Mouse (Mus musculus) hindbrain, embryonic 11.5 days (tissue): Measurements from ENCODE around the gene Cisd1. TPM values are rescaled to one million over a fixed set of nuclear protein-coding genes. Genes with fewer than 3 reads are reported as not detected.

Experiments
- ATAC-seq: fragments of 200-750 bp; cut with Nextera tagmentation; 2 replicates; pipeline ENCODE4 v1.8.0; 2017; ENCODE audit warnings: mild to moderate bottlenecking, moderate TSS enrichment, moderate library complexity; ENCODE audit not compliant: low FRiP score
- DNase-seq: peaks from one replicate; pipeline ENCODE4 v3.0.0-alpha.2; 2015; ENCODE audit warnings: low spot score
- H3K27ac ChIP-seq: fragments of 300-500 bp; sonication (generic); 2 replicates; pipeline ENCODE4 v1.5.1; 2014; ENCODE audit warnings: mild to moderate bottlenecking, low read depth, low read length
- H3K27me3 ChIP-seq: fragments of 300-500 bp; sonication (generic); 2 replicates; pipeline ENCODE4 v1.6.1; 2014; ENCODE audit warnings: mild to moderate bottlenecking, low read length, moderate library complexity, mixed read lengths; ENCODE audit not compliant: control insufficient read depth, insufficient read depth
- H3K36me3 ChIP-seq: fragments of 300-500 bp; sonication (generic); 2 replicates; pipeline ENCODE4 v1.6.1; 2014; ENCODE audit warnings: mild to moderate bottlenecking, low read length, moderate library complexity, mixed read lengths; ENCODE audit not compliant: control insufficient read depth, insufficient read depth
- H3K4me1 ChIP-seq: fragments of 300-500 bp; sonication (generic); replicated peaks from 2 replicates; pipeline ENCODE4 v1.6.1; 2014; ENCODE audit warnings: low read length, mixed read lengths; ENCODE audit not compliant: control insufficient read depth, insufficient read depth
- H3K4me2 ChIP-seq: fragments of 300-500 bp; sonication (generic); replicated peaks from 2 replicates; pipeline ENCODE4 v1.6.1; 2014; ENCODE audit warnings: mild to moderate bottlenecking, low read depth, low read length
- H3K4me3 ChIP-seq: fragments of 300-500 bp; sonication (generic); 2 replicates; pipeline ENCODE4 v1.5.1; 2014; ENCODE audit warnings: low read depth, low read length
- H3K9ac ChIP-seq: fragments of 300-500 bp; sonication (generic); 2 replicates; pipeline ENCODE4 v1.6.1; 2014; ENCODE audit warnings: low read depth, low read length
- H3K9me3 ChIP-seq: fragments of 300-500 bp; sonication (generic); 2 replicates; pipeline ENCODE4 v1.6.1; 2016; ENCODE audit warnings: low read length; ENCODE audit not compliant: control insufficient read depth
- WGBS: fragments of 180-500 bp; shearing (Covaris S2); extraction: QIAGEN DNeasy Blood & Tissue Kit; methylation state at CpG from one replicate; pipeline ENCODE4 v1.1.7; 2014; 5-methylcytosine and 5-hydroxymethylcytosine counted together
- polyA plus RNA-seq: library from polyadenylated mRNA; unstranded; fragments of >200 nt; fragmentation: Nextera tagmentation; extraction: Ambion mirVana; gene quantifications from 2 replicates; pipeline ENCODE4 v1.2.1, GENCODE M21; 2014

Gene Cisd1
- polyA plus RNA-seq, 1 experiment from 2014 or later, result 145 TPM

DNA sequence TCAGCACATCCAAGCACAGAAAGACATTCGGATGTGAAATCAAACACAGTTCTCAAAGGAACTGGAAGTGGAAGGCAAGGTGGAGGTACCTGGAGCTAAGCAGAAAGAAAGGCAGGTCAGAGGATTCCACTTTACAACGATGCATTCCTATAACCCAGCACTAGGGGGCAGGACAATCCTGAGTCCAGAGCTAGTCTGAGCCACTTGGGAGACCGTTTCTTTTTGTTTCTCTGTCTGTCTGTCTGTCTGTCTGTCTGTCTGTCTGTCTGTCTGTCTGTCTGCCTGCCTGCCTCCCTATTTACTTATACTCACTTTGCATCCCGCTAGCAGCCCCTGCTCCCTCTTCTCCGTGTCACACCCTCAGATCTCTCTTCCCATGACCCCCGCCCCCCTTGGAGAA lies 38.6 kb downstream of the Cisd1 start:
- ATAC-seq, result no peak
- Histone ChIP-seq H3K4me1 (no peaks in the 10 kb centered on the region), H3K4me3 (no peak overlapping the region), H3K4me2 (0 out of 2 replicates have a peak overlapping the region, but pooled peaks have one; percentile 12), H3K27me3 (no peaks in the 10 kb centered on the region), H3K27ac (no peak overlapping the region), H3K9ac (no peak overlapping the region), H3K36me3 (no peaks in the 10 kb centered on the region), H3K9me3 (no peaks in the 10 kb centered on the region)
- WGBS, result 23% methylated on average over 6 of the region's 6 CpGs
- DNase-seq, result peak; percentile 68

- no peaks in the 10 kb centered on the region for H3K9me3 ChIP-seq
- DNase-seq (peak; percentile 34), ATAC-seq (no peak)
- no peaks in the 10 kb centered on the region for H3K4me1 ChIP-seq
- H3K4me2 ChIP-seq, result no peak overlapping the region
- no peak overlapping the region for H3K27ac ChIP-seq
- WGBS, result 35% methylated on average over 5 of the region's 5 CpGs
- no peak overlapping the region for H3K4me3 ChIP-seq
- H3K9ac ChIP-seq, result no peak overlapping the region
- no peaks in the 10 kb centered on the region for H3K36me3 ChIP-seq
- H3K27me3 ChIP-seq, result no peaks in the 10 kb centered on the region
Measured at GRCm38 (mm10) chr10:71302490-71302889, 42.3 kb downstream of the Cisd1 start.

DNA sequence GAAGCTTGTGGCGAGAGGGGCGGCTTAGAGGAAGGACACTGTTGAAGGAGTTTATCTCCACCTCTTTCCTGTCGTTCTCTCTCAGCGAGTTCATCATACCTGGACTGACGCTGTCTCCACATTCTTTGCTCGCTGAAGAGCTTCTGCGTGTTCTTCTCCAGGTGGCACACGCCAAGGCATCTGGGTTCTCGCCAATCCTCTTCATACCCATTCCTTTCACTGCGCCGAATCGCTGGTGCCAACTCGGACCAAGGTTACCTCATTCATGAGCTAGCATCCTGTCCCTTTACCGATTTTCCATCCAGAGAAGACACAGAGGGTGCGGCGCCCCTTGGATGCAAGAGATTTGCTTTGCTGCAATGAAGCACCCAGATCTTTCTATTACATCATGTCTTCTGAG lies 44.6 kb downstream of the Cisd1 start:
- 83% methylated on average over 16 of the region's 16 CpGs for WGBS
- DNase-seq (no peak), ATAC-seq (no peak)
- Histone ChIP-seq H3K4me1 (no peaks in the 10 kb centered on the region), H3K4me2 (no peak overlapping the region), H3K27me3 (no peaks in the 10 kb centered on the region), H3K9me3 (no peaks in the 10 kb centered on the region), H3K9ac (no peak overlapping the region), H3K27ac (no peak overlapping the region), H3K4me3 (no peak overlapping the region), H3K36me3 (no peaks in the 10 kb centered on the region)

GRCm38 (mm10) chr10:71293245-71293644 lies 51.5 kb downstream of the Cisd1 start:
- WGBS, result 65% methylated on average over 4 of the region's 4 CpGs
- Histone ChIP-seq H3K4me1 (no peaks in the 10 kb centered on the region), H3K4me3 (no peak overlapping the region), H3K27me3 (no peaks in the 10 kb centered on the region), H3K9ac (no peak overlapping the region), H3K27ac (no peak overlapping the region), H3K9me3 (no peaks in the 10 kb centered on the region), H3K4me2 (no peak overlapping the region), H3K36me3 (no peaks in the 10 kb centered on the region)
- no peak for DNase-seq
- no peak for ATAC-seq

DNA sequence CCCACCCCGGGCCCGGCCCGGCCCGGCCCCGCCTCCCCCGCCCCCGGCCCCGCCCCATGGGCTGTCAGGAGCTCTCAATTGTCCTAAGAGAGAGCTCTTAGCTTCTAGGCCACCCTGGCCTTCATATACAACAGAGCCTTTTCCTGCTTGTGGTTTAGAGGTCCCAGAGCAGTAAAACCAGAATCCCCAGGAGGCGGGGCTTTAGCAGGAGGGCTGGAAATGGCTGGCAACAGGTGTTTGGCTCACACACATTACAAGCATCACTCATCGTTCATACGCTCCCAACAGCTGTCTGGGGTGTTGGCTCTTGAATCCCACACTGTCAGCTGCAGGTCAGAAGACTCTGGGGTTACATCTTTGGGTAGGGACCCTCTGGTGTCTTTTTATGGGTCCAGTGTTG lies 52.5 kb downstream of the Cisd1 start:
- 40% methylated on average over 3 of the region's 11 CpGs for WGBS
- H3K27me3 ChIP-seq, result no peaks in the 10 kb centered on the region
- H3K4me3 ChIP-seq, result no peak overlapping the region
- H3K9ac ChIP-seq, result no peak overlapping the region
- no peak for DNase-seq
- no peaks in the 10 kb centered on the region for H3K9me3 ChIP-seq
- H3K36me3 ChIP-seq, result no peaks in the 10 kb centered on the region
- no peaks in the 10 kb centered on the region for H3K4me1 ChIP-seq
- H3K4me2 ChIP-seq, result no peak overlapping the region
- ATAC-seq, result peak; percentile 61
- no peak overlapping the region for H3K27ac ChIP-seq

- H3K4me3 ChIP-seq, result no peak overlapping the region
- H3K36me3 ChIP-seq, result no peaks in the 10 kb centered on the region
- peak; percentile 15; the same call in 1 of the 2 replicates for ATAC-seq
- no peak overlapping the region for H3K4me2 ChIP-seq
- no peaks in the 10 kb centered on the region for H3K4me1 ChIP-seq
- no peak overlapping the region for H3K27ac ChIP-seq
- no peaks in the 10 kb centered on the region for H3K9me3 ChIP-seq
- no peak for DNase-seq
- no peak overlapping the region for H3K9ac ChIP-seq
- H3K27me3 ChIP-seq, result no peaks in the 10 kb centered on the region
- WGBS, result 25% methylated on average over 4 of the region's 4 CpGs
Measured at GRCm38 (mm10) chr10:71291801-71292200, 53.0 kb downstream of the Cisd1 start.

DNA sequence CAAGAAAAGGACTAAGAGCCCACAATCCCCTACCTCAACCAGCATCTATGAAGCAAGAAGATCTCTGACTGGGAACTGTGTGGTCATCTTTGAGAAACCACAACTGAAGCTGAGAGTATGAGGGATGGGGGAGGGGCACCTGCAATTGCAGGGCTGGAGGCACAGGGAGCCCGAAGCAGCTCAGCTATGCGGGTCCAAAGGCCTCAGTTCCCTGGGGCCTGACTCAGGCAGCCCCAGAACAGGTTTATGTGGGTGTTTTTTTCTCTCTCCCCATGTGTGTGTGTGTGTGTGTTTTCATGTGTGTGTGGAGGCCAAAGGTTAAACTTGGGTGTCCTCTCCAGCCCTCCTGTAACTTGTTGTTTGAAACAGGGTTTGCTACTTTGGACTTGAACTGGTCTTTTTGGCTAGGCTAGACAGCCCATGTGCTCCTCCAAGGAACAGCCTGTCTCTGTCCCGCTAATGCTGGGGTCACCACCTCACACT lies 53.5 kb downstream of the Cisd1 start:
- DNase-seq (no peak), ATAC-seq (no peak)
- Histone ChIP-seq H3K4me1 (no peaks in the 10 kb centered on the region), H3K36me3 (no peaks in the 10 kb centered on the region), H3K4me3 (no peak overlapping the region), H3K27me3 (no peaks in the 10 kb centered on the region), H3K9ac (no peak overlapping the region), H3K4me2 (no peak overlapping the region), H3K27ac (no peak overlapping the region), H3K9me3 (no peaks in the 10 kb centered on the region)
- WGBS, result 22% methylated on average over 3 of the region's 3 CpGs

DNA sequence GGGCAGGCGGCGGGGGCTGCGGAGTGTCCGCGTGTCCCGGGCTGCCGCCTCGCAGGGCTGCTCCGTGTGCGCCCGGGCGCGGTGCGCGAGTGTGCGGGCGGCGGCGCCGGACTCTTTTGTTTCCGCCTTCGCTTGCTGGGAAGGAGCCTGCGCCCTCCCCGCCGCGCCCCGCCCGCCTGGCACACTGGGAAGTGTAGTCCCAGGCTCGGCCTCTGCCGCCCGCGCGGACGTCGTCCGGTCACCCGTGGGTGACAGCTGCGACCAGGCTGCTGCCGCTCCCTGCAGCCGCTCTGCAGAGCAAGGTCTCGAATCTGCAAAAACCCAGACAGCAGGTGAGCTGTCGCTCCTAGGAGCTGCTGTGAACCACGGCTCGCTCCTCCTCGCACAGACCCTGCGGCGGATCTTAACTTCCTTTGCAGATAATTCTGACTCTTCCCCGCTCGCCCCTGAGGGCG lies 59.6 kb downstream of the Cisd1 start, which contains the start of gene Ube2d1:
Gene Ube2d1, minus strand, starts transcription at position 137 of the 455 bp plus-strand sequence.
- H3K4me3 ChIP-seq, result peak within 1 kb of the TSS; percentile 97
- no peaks in the 10 kb centered on the region for H3K9me3 ChIP-seq
- no peaks in the 10 kb centered on the region for H3K36me3 ChIP-seq
- DNase-seq (peak; percentile 89), ATAC-seq (peak; percentile 95)
- peak within 1 kb of the TSS; percentile 78 for H3K27ac ChIP-seq
- 0% methylated on average over 45 of the region's 50 CpGs for WGBS
- peak within 1 kb of the TSS; percentile 59 for H3K4me2 ChIP-seq
- H3K4me1 ChIP-seq, result no peaks in the 10 kb centered on the region
- peak within 1 kb of the TSS; percentile 99 for H3K9ac ChIP-seq
- no peaks in the 10 kb centered on the region for H3K27me3 ChIP-seq

DNA sequence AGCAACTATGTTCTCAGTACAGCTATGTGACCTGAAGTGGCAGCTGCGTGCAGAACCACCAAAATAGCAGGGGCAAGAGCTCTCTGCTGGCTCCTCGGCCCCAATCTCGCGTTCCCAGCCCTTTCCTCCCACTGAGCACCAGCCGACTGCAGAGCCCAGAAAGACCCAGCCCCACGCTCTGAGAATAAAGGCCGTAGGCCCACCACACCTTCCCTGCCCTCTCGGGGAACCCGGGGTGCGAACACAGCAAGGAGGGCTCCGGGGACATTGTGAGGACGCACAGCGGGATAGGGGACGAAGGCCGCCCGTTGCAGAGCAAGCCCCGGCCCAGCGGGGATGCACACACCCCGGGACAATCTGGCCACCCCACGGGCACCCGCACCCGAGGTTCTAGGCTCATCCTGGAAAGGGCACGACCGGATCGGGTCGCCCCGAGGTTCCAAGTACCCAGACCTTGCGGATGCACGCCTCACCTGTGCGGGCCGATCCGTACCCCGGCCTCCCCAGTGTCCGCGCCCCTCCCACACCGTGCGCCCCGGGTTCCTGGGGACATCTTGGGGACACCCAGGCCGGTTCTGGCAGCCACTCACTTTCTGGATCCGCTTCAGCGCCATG lies 60.1 kb downstream of the Cisd1 start:
- whole genome bisulfite sequencing, result under 1% methylated on average over 34 of the region's 41 CpGs
- H3K9me3 ChIP-seq, result no peaks in the 10 kb centered on the region
- peak overlapping the region; percentile 59 for H3K4me2 ChIP-seq
- DNase-seq, result peak; percentile 68
- peak; percentile 86 for ATAC-seq
- H3K27ac ChIP-seq, result peak overlapping the region; percentile 78
- no peaks in the 10 kb centered on the region for H3K27me3 ChIP-seq
- peak overlapping the region; percentile 97 for H3K4me3 ChIP-seq
- H3K36me3 ChIP-seq, result no peaks in the 10 kb centered on the region
- H3K4me1 ChIP-seq, result no peaks in the 10 kb centered on the region
- peak overlapping the region; percentile 99 for H3K9ac ChIP-seq
